Mouse (Mus musculus) embryonic facial prominence, embryonic 14.5 days (tissue): Measurements from ENCODE around the gene Gm11077. TPM values are rescaled to one million over a fixed set of nuclear protein-coding genes. Genes with fewer than 3 reads are reported as not detected.

Experiments used
- ATAC-seq: fragments of 200-750 bp; cut with Nextera tagmentation; 2 replicates; pipeline ENCODE4 v1.8.0; 2017; ENCODE audit warnings: low read depth, moderate number of reproducible peaks, moderate TSS enrichment
- DNase-seq: peaks from one replicate; pipeline ENCODE4 v3.0.0-alpha.2; 2015; ENCODE audit warnings: low spot score
- H3K27ac ChIP-seq: fragments of 300-500 bp; sonication (generic); replicated peaks from 2 replicates; pipeline ENCODE4 v1.5.1; 2014; ENCODE audit warnings: low read depth, mild to moderate bottlenecking, low read length, moderate library complexity
- H3K27me3 ChIP-seq: fragments of 300-500 bp; sonication (generic); replicated peaks from 2 replicates; pipeline ENCODE4 v1.6.1; 2014; ENCODE audit warnings: low read length; ENCODE audit not compliant: control insufficient read depth, insufficient read depth
- H3K36me3 ChIP-seq: fragments of 300-500 bp; sonication (generic); 2 replicates; pipeline ENCODE4 v1.6.1; 2014; ENCODE audit warnings: low read length, mixed read lengths; ENCODE audit not compliant: control insufficient read depth, insufficient read depth
- H3K4me1 ChIP-seq: fragments of 300-500 bp; sonication (generic); 2 replicates; pipeline ENCODE4 v1.6.1; 2014; ENCODE audit warnings: antibody characterized with exemption, low read length; ENCODE audit not compliant: control insufficient read depth, insufficient read depth
- H3K4me2 ChIP-seq: fragments of 300-500 bp; sonication (generic); 2 replicates; pipeline ENCODE4 v1.6.1; 2014; ENCODE audit warnings: low read depth, mild to moderate bottlenecking, low read length, moderate library complexity, mixed read lengths
- H3K4me3 ChIP-seq: fragments of 300-500 bp; sonication (generic); 2 replicates; pipeline ENCODE4 v1.5.1; 2014; ENCODE audit warnings: low read depth, mild to moderate bottlenecking, low read length
- H3K9ac ChIP-seq: fragments of 300-500 bp; sonication (generic); 2 replicates; pipeline ENCODE4 v1.6.1; 2014; ENCODE audit warnings: low read depth, mild to moderate bottlenecking, low read length, moderate library complexity, mixed read lengths
- H3K9me3 ChIP-seq: fragments of 300-500 bp; sonication (generic); 2 replicates; pipeline ENCODE4 v1.6.1; 2016; ENCODE audit warnings: low read length; ENCODE audit not compliant: control insufficient read depth
- WGBS: fragments of 180-500 bp; shearing (Covaris S2); extraction: QIAGEN DNeasy Blood & Tissue Kit; methylation state at CpG from one replicate; pipeline ENCODE4 v1.1.7; 2014; 5-methylcytosine and 5-hydroxymethylcytosine counted together
- polyA plus RNA-seq: library from polyadenylated mRNA; unstranded; fragments of >200 nt; fragmentation: Nextera tagmentation; extraction: Ambion mirVana; gene quantifications from 2 replicates; pipeline ENCODE4 v1.2.1, GENCODE M21; 2014

The Gm11077 gene
- polyA plus RNA-seq, 1 experiment from 2014 or later = not detected

DNA sequence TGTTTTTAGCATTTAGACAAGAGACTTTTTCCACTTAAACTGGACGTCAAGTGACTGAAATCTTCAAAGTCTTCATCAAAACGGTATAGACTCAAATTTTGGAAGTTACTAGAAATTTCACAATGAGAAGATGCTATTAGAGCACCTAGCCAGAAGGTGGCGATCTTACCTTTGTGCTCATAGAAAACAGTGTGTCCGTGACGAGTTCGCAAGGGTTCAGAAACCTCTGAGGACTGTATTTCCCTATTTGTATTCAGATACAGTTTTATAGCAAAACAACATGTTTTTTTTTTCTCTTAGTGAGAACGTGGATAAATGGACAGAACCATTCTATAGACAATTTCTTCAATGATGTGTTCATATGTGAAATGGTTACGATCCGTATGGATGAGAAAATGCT lies 37.3 kb downstream of the Gm11077 start:
- no peak overlapping the region for H3K4me3 ChIP-seq
- no peak overlapping the region for H3K9ac ChIP-seq
- H3K27ac ChIP-seq = no peak overlapping the region
- H3K27me3 ChIP-seq = no peaks in the 10 kb centered on the region
- no peaks in the 10 kb centered on the region for H3K9me3 ChIP-seq
- WGBS = 37% methylated on average over 9 of the region's 9 CpGs
- no peak for ATAC-seq
- peaks cover 7% of the 10 kb centered on the region; the same call in 1 of the 2 replicates for H3K4me1 ChIP-seq
- peak; percentile 76 for DNase-seq
- no peaks in the 10 kb centered on the region for H3K36me3 ChIP-seq
- no peak overlapping the region for H3K4me2 ChIP-seq

DNA sequence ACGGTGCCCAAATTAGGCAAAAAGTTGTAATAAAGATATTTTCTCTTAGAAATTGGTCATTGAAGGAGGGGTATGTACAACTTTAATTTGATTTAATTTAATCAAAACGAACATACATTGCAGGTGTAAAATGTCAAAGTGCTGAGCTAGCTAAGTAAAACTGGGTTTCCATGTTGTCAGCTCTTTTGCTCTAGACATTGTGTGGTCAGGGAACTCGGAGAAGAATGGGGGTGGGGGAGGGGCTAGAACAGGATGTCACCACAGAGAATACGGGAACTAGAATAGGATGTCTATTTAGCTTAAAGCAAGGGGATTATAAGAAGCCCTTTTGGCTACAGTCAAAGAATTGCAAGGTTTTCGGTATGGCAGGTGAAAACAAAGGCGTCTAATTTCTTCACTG lies 38.2 kb downstream of the Gm11077 start:
- Histone ChIP-seq H3K36me3 (no peaks in the 10 kb centered on the region), H3K27ac (no peak overlapping the region), H3K4me1 (peaks cover 7% of the 10 kb centered on the region; the same call in 1 of the 2 replicates), H3K27me3 (no peaks in the 10 kb centered on the region), H3K9me3 (no peaks in the 10 kb centered on the region), H3K4me2 (no peak overlapping the region), H3K4me3 (no peak overlapping the region), H3K9ac (no peak overlapping the region)
- ATAC-seq (no peak), DNase-seq (peak; percentile 29)
- WGBS = 62% methylated on average over 6 of the region's 6 CpGs

DNA sequence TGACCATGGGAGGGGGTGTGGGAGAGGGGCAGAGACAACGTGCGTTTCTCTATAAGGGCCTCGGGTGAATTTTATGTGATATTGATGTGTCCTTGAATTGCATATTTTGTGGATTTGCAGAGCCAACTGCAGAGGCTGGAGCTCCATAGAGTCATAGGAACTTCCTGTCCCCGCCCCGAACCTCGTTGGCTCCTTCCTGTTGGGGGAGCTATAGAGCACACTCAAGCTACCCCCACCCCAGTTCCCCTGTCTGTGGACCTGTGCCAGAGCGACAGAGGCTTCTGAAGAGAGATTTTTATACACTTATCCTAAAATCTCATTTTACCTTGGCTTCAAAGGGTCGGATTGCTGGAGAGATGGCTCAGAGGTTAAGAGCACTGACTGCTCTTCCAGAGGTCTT lies 39.1 kb downstream of the Gm11077 start:
- no peak overlapping the region for H3K27ac ChIP-seq

DNA sequence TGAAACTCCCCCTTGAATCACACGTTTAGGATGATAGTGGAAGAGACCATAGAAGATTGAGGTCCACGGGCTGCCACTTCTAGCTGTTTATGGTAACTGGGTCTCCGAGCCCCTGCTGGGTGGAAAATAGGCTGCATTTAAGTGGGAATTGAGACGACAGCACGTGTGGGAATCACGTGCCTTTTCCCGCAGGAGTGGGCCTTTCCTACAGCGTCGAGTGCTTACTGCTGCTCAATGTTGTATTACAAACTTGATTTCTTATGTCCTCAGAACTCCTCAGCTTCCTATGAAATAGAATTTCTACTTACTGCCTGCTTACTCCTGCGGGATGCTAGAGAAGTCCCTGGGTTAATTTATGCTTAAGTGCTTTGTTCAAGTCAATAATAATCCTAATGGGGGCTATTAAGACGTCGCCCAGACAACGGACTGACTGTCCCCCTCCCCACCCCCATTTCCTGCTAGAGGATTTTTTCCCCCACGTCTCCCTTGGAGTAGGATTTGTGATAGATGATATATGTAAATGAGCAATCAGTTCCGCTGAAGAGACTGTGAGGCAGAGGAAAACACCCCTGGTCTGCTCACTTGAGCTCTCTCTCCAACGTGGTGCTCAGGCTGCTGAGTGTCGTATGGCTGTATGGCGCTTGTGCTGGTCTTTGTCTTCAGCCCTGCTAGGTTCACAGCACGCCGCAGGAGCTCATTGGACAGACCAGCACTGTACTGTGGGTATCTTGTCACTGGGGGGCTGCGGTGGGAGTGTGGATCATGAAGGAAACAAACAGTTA lies 40.0 kb downstream of the Gm11077 start:
- H3K36me3 ChIP-seq = no peaks in the 10 kb centered on the region
- H3K9ac ChIP-seq = no peak overlapping the region
- no peak overlapping the region for H3K4me2 ChIP-seq
- no peak overlapping the region for H3K27ac ChIP-seq
- WGBS = 41% methylated on average over 21 of the region's 21 CpGs
- no peak for DNase-seq
- peak; percentile 37; the same call in 1 of the 2 replicates for ATAC-seq
- peaks cover 7% of the 10 kb centered on the region; the same call in 1 of the 2 replicates for H3K4me1 ChIP-seq
- H3K9me3 ChIP-seq = no peaks in the 10 kb centered on the region
- H3K4me3 ChIP-seq = no peak overlapping the region
- H3K27me3 ChIP-seq = no peaks in the 10 kb centered on the region

More for the DNA sequence above, 39.1 kb downstream of the Gm11077 start:
- H3K9me3 ChIP-seq = no peaks in the 10 kb centered on the region
- H3K27me3 ChIP-seq = no peaks in the 10 kb centered on the region
- peaks cover 7% of the 10 kb centered on the region; the same call in 1 of the 2 replicates for H3K4me1 ChIP-seq
- DNase-seq (no peak), ATAC-seq (no peak)
- H3K9ac ChIP-seq = no peak overlapping the region
- no peak overlapping the region for H3K4me3 ChIP-seq
- H3K4me2 ChIP-seq = no peak overlapping the region
- WGBS = 75% methylated on average over 7 of the region's 8 CpGs
- no peaks in the 10 kb centered on the region for H3K36me3 ChIP-seq

DNA sequence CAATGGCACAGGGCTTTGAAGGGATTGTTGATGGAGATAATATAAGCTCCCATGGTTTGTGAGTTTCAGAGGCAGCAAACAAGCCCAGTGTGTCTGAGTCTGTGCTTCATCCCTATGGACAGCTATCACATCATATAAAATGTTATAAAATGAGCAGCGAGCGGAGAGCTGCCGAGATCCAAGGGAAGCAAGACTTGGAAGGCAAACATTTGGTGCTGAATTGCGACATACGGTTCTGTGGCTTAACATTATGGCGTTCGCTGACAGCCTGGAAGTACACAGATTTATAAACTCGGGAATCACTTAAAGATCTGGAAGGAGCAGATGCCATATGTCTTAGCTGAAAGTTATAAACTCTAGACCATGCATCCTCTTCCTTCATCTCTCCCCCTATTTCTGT lies 47.2 kb downstream of the Gm11077 start:
- DNase-seq (no peak), ATAC-seq (no peak)
- H3K27ac ChIP-seq = no peak overlapping the region
- no peak overlapping the region for H3K4me2 ChIP-seq
- H3K9ac ChIP-seq = no peak overlapping the region
- peaks cover 6% of the 10 kb centered on the region; the same call in 1 of the 2 replicates for H3K4me1 ChIP-seq
- no peak overlapping the region for H3K4me3 ChIP-seq
- no peaks in the 10 kb centered on the region for H3K36me3 ChIP-seq
- no peaks in the 10 kb centered on the region for H3K9me3 ChIP-seq
- WGBS = 91% methylated on average over 8 of the region's 8 CpGs
- no peaks in the 10 kb centered on the region for H3K27me3 ChIP-seq

DNA sequence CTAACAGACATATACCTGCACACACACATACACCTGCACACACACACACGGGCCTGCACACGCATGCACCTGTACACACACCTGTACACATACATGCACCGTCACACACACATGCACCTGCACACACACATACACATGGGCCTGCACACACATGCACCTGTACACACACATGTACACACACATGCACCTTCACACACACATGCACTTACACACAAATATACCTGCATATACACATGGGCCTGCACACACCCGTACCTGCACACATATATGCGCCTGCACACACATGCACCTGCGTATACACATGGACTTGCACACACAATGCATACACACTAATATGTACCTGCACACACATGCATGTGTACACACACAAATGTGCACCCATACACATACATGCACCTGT lies 53.4 kb downstream of the Gm11077 start:
- Histone ChIP-seq H3K9ac (no peak overlapping the region), H3K4me2 (no peak overlapping the region), H3K9me3 (no peaks in the 10 kb centered on the region), H3K4me1 (peaks cover 7% of the 10 kb centered on the region; the same call in 1 of the 2 replicates), H3K36me3 (no peaks in the 10 kb centered on the region), H3K27me3 (no peaks in the 10 kb centered on the region), H3K27ac (no peak overlapping the region), H3K4me3 (no peak overlapping the region)
- DNase-seq = no peak
- 95% methylated on average over 6 of the region's 6 CpGs for WGBS
- no peak for ATAC-seq

DNA sequence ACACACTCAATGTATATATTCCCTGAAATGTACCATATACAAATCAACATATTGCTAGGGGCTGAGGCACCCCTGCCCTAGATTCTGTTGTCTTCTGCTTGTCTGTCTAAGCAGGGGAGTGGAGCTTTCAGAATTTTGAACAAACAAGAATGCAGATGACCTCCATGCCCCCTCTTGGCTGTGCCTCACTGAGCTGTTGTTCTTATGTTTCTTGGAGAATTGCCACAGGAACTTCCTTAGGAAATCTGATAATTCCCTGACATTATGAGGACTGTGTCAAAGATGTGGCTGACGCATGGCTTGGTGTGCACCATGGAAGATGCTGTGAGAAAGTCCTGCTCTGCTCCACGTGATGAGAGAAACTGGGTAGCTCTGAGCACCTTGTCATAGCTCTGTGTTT lies 57.0 kb downstream of the Gm11077 start:
- Histone ChIP-seq H3K9ac (no peak overlapping the region), H3K4me2 (no peak overlapping the region), H3K4me3 (no peak overlapping the region), H3K4me1 (0 out of 2 replicates have a peak, but pooled peaks cover 3% of the 10 kb centered on the region), H3K27ac (no peak overlapping the region), H3K9me3 (no peaks in the 10 kb centered on the region), H3K27me3 (no peaks in the 10 kb centered on the region), H3K36me3 (no peaks in the 10 kb centered on the region)
- whole genome bisulfite sequencing = 65% methylated on average over 2 of the region's 2 CpGs
- DNase-seq (peak; percentile 45), ATAC-seq (no peak)

DNA sequence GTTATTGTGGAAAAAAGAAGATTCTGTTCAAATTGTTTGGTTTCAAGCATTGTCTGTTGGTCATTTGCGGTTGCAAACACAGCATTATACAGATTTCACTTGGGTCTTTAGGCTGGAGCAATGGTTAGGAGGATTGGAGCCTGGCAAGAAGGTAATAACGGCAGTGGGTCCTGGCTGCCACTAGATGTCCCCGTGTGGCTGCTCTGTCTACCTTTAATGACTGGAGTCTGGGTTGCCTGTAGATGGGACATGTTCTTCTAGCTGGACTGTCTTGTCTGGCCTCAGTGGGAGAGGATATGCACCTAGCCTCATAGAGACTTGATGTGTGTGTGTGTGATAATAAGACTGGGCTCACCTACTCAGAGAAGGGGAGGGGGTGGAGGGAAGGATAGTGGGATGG lies 60.8 kb downstream of the Gm11077 start:
- WGBS = 40% methylated on average over 3 of the region's 3 CpGs
- no peaks in the 10 kb centered on the region for H3K36me3 ChIP-seq
- H3K27me3 ChIP-seq = no peaks in the 10 kb centered on the region
- H3K27ac ChIP-seq = no peak overlapping the region
- H3K4me2 ChIP-seq = no peak overlapping the region
- DNase-seq (no peak), ATAC-seq (no peak)
- H3K9ac ChIP-seq = no peak overlapping the region
- no peaks in the 10 kb centered on the region for H3K4me1 ChIP-seq
- no peaks in the 10 kb centered on the region for H3K9me3 ChIP-seq
- no peak overlapping the region for H3K4me3 ChIP-seq
